Mouse (Mus musculus): ENCODE data around the gene Lefty2. TPM values are rescaled to one million over a fixed set of nuclear protein-coding genes. Genes with fewer than 3 reads are reported as not detected.
"Not testable (repeated sequence)": the region's sequence is repeated elsewhere in the genome, so short reads cannot be mapped to it uniquely, and the experiment has no call there.

The Lefty2 gene
- polyA plus RNA-seq, 1 experiment, result not detected

DNA sequence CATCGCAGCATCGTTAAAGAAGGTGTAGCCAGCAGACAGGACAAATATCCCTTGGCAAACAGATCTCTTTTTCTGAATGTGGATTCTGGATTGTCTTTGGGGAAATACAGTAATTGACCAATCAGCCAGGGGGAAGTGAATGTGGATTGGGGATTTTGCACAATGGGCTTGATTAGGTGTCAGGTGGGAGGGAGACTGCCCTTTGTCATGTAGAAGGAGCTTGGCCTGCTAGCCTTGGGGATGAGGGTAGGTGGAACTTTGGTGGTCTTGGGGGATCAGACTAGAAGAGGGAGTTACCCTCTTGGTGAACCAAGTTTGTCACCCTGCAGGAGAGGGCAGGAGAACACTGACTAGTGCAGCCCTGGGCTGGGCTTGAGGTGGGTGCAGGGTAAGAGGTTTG lies 31.8 kb downstream of the Lefty2 start:
- WGBS, result 63% methylated on average over 2 of the region's 2 CpGs
- no peak for DNase-seq
- Histone ChIP-seq H3K4me3 (replicated peaks; ENCODE audit: extremely low read depth, low read depth, low read length) (no peak overlapping the region), H3K4me1 (ENCODE audit: control insufficient read depth, insufficient read depth, low read length) (no peaks in the 10 kb centered on the region)
- TF ChIP-seq CTCF (IDR thresholded peaks at IDR 0.05; ENCODE audit: insufficient read depth, low read length) (no peak), POLR2A (IDR thresholded peaks at IDR 0.05; ENCODE audit: borderline replicate concordance, extremely low read depth, low read depth, low read length) (no peak)

DNA sequence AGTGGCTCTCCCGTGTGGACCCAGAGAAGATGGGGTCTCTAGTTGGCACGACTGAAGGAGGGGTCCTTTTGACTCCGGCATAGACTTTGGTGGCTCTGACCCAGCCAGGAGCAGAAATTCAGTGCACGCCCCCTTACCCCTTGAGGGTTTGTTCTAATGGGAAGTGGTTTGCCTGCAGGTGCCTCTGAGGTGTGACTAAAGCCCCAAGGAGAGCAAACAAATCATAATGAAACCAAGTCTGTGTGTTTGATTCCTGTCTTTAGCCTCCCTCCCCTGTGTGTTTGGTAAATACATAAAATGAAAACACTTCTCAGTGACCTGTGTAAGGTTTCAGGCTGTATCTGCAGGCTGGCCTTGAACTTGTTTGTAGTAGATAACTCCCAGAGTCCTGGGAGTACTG lies 33.4 kb downstream of the Lefty2 start:
- no peak for DNase-seq
- 54% methylated on average over 4 of the region's 4 CpGs for WGBS

DNA sequence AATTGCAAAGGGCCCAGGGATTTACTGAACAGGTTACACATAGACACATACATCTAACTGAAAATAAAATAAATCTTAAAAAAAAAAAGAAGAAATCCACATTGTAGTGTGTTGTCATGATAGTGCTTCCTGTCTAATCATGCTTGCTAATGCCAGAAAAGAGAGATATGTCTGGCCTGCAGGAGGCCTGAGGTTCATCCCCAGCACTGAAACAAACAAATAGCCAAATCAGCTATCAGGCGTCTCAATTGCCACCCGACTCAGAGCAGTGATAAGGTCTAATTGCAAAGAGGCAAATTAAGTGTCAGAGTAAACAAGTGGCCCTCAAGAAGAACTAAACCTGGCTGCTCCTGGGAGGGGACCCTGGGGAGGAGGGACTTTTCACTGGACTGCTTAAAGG lies 36.7 kb downstream of the Lefty2 start:
- no peak for TF ChIP-seq CTCF (IDR thresholded peaks at IDR 0.05; ENCODE audit: insufficient read depth, low read length)
- Histone ChIP-seq H3K4me1 (ENCODE audit: control insufficient read depth, insufficient read depth, low read length) (no peaks in the 10 kb centered on the region), H3K4me3 (replicated peaks; ENCODE audit: extremely low read depth, low read depth, low read length) (no peak overlapping the region)
- WGBS, result 47% methylated on average over 2 of the region's 2 CpGs
- no peak for DNase-seq

More for the DNA sequence above, 33.4 kb downstream of the Lefty2 start:
- no peak overlapping the region for H3K4me3 ChIP-seq (replicated peaks; ENCODE audit: extremely low read depth, low read depth, low read length)
- TF ChIP-seq CTCF (IDR thresholded peaks at IDR 0.05; ENCODE audit: insufficient read depth, low read length) (no peak), POLR2A (IDR thresholded peaks at IDR 0.05; ENCODE audit: borderline replicate concordance, extremely low read depth, low read depth, low read length) (no peak)
- no peaks in the 10 kb centered on the region for H3K4me1 ChIP-seq (ENCODE audit: control insufficient read depth, insufficient read depth, low read length)

DNA sequence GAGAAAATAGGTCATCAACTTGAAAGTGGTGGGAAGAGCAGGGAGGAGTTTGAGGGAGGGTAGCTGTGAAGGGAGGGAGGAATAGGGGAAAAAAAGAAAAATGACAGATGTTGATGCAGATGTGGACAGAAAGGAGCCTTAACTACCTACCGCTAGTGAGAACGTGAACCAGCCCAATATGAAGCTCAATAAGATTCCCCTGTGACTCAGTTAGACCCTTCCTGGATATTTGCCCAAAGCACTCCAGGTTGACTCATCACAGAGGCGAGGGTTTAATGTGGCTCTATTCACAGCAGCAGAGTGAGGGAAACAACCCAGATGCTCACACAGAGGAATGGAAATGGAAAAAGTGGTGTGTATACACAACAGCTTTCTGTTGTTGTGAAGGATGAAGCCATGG lies 38.2 kb downstream of the Lefty2 start:
- H3K4me3 ChIP-seq (replicated peaks; ENCODE audit: extremely low read depth, low read depth, low read length), result no peak overlapping the region
- TF ChIP-seq CTCF (IDR thresholded peaks at IDR 0.05; ENCODE audit: insufficient read depth, low read length) (no peak), POLR2A (IDR thresholded peaks at IDR 0.05; ENCODE audit: borderline replicate concordance, extremely low read depth, low read depth, low read length) (no peak)
- H3K4me1 ChIP-seq (ENCODE audit: control insufficient read depth, insufficient read depth, low read length), result no peaks in the 10 kb centered on the region
- no peak for DNase-seq
- WGBS, result 66% methylated on average over 3 of the region's 3 CpGs

DNA sequence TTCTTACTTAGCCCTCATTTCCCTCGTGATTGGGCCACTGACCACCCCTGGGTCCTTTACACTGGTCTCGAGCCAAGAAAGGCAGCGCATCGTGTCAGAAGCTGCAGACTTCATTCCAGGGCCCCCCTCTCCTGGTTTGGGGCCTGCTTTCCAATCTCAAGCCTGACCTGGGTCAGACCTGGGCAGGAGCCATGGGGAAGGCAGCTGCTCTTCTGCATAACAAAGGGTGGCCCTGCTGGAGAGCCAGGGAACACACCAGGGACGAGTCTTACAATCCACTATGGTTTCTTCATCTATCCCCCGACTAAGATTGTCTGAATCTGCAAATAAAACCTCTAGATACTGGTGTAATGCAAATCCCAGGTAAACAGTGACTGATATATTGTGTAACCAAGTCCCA lies 40.8 kb downstream of the Lefty2 start:
- Histone ChIP-seq H3K4me3 (replicated peaks; ENCODE audit: extremely low read depth, low read depth, low read length) (no peak overlapping the region), H3K4me1 (ENCODE audit: control insufficient read depth, insufficient read depth, low read length) (no peaks in the 10 kb centered on the region)
- TF ChIP-seq CTCF (IDR thresholded peaks at IDR 0.05; ENCODE audit: insufficient read depth, low read length) (no peak), POLR2A (IDR thresholded peaks at IDR 0.05; ENCODE audit: borderline replicate concordance, extremely low read depth, low read depth, low read length) (no peak)
- 58% methylated on average over 6 of the region's 6 CpGs for WGBS
- no peak for DNase-seq

DNA sequence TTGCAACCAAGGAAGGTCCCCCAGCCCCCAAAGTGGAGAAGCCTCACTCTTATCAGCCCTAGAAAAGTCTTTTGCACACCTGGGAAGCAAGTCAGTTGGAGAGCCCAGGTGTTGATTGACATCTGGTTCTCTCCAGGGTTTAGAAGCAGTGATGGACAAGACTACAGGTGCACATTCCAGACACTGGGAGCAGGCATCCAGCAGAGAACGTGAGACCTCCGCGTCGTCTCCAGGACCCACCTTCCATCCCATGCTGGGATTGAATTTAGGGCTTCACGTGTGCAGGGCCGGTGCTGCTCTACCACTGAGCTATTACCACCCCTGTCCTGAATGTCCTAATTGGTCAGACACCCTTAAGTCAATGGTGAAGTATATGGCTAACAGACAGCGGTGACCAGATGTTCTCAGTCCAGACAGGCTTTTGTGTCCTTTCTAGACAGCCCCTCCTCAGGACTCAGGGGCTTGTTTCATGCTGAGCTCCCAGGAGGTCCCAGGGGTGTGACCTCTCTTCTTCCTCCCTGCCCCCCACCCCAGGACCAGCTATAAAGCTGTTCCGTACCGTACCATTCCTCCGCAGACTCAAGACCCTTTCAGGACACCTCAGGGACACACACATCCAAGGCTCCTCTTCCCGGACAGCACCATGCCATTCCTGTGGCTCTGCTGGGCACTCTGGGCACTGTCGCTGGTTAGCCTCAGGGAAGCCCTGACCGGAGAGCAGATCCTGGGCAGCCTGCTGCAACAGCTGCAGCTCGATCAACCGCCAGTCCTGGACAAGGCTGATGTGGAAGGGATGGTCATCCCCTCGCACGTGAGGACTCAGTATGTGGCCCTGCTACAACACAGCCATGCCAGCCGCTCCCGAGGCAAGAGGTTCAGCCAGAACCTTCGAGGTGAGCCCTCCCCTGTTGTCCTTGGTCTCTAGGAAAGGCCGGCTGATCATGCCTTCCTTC lies 41.8 kb downstream of the Lefty2 start, which contains the start of gene Lefty1:
TSS of gene Lefty1 (plus strand) at position 556 of the 953 bp plus-strand sequence.
- Histone ChIP-seq H3K4me1 (ENCODE audit: control insufficient read depth, insufficient read depth, low read length) (no peaks in the 10 kb centered on the region), H3K4me3 (replicated peaks; ENCODE audit: extremely low read depth, low read depth, low read length) (no peak within 1 kb of the TSS)
- no peak for DNase-seq
- WGBS, result 59% methylated on average over 21 of the region's 21 CpGs
- TF ChIP-seq CTCF (IDR thresholded peaks at IDR 0.05; ENCODE audit: insufficient read depth, low read length), result no peak
- no peak for TF ChIP-seq POLR2A (IDR thresholded peaks at IDR 0.05; ENCODE audit: borderline replicate concordance, extremely low read depth, low read depth, low read length)

DNA sequence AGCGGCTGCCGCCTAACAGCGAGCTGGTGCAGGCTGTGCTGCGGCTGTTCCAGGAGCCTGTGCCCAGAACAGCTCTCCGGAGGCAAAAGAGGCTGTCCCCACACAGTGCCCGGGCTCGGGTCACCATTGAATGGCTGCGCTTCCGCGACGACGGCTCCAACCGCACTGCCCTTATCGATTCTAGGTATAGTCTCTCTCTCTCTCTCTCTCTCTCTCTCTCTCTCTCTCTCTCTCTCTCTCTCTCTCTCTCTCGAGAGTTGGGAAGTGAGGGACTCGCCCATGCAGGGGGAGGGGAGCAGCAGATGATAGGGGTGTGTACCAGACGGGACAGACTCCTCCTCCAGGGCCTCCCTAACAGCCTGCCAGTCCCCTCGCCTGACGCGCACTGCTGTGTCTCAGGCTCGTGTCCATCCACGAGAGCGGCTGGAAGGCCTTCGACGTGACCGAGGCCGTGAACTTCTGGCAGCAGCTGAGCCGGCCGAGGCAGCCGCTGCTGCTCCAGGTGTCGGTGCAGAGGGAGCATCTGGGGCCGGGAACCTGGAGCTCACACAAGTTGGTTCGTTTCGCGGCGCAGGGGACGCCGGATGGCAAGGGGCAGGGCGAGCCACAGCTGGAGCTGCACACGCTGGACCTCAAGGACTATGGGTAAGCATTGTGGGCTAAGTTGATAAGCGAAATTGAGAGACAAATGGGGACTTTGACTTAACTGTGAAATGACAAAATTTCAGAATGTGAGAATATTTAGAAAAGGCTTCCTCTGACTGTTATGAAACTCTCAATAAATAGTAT lies 43.9 kb downstream of the Lefty2 start:
- not testable (repeated sequence) for H3K4me1 ChIP-seq (ENCODE audit: control insufficient read depth, insufficient read depth, low read length); DNase-seq
- 7% methylated on average over 41 of the region's 41 CpGs for WGBS
- peak overlapping the region; percentile 52 for H3K4me3 ChIP-seq (replicated peaks; ENCODE audit: extremely low read depth, low read depth, low read length)

DNA sequence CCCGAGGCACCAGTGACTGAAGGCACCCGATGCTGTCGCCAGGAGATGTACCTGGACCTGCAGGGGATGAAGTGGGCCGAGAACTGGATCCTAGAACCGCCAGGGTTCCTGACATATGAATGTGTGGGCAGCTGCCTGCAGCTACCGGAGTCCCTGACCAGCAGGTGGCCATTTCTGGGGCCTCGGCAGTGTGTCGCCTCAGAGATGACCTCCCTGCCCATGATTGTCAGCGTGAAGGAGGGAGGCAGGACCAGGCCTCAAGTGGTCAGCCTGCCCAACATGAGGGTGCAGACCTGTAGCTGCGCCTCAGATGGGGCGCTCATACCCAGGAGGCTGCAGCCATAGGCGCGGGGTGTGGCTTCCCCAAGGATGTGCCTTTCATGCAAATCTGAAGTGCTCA lies 44.7 kb downstream of the Lefty2 start:
- not testable (repeated sequence) for H3K4me3 ChIP-seq (replicated peaks; ENCODE audit: extremely low read depth, low read depth, low read length); DNase-seq; H3K4me1 ChIP-seq (ENCODE audit: control insufficient read depth, insufficient read depth, low read length)
- 88% methylated on average over 13 of the region's 13 CpGs for WGBS

DNA sequence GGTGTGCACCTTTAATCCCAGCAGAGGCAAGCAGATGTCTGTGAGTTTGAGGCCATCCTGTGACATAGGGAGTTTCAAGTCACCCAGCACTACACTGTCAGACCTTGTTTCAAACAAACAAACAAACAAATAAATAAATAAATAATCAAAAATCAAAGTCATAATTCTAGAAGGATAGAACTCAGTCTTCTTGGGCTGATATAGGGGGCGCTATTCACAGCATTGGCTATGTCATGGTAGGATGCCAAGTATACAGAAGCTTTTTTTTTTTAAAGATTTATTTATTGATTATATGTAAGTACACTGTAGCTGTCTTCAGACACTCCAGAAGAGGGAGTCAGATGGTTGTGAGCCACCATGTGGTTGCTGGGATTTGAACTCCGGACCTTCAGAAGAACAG lies 45.9 kb downstream of the Lefty2 start:
- DNase-seq; H3K4me3 ChIP-seq (replicated peaks; ENCODE audit: extremely low read depth, low read depth, low read length): not testable (repeated sequence)
- H3K4me1 ChIP-seq (ENCODE audit: control insufficient read depth, insufficient read depth, low read length), result peaks cover 13% of the 10 kb centered on the region
- WGBS, result 84% methylated on average over 2 of the region's 2 CpGs

Measured in lung, adult 2 months (tissue).